10 mouse cellular contexts compared by ENCODE assay signal in genomic region chr4:41671963-41672480, GRCm38 (mm10). TPM values are rescaled to one million over a fixed set of nuclear protein-coding genes. Genes with fewer than 3 reads are reported as not detected.
DNase-seq lines count a peak whose midpoint lies in the region; ATAC-seq lines count a peak whose summit lies in the region.
"Had no signal": no experiment of that assay in that cellular context is flagged by ENCODE, and none has a peak within 500 bp of the region (broad histone marks: within the 10 kb centered on the region; RNA-seq: fewer than 3 reads in every experiment).

No protein-coding gene starts in this region.

- intact Hi-C loops in heart, postnatal 14 days (cut with DNase I): no loop called here

- ATAC-seq in heart, embryonic 13.5 days (ENCODE audit: extremely low read depth, insufficient number of reproducible peaks, low FRiP score, low TSS enrichment): no peak
- peak; percentile 87 for ATAC-seq in forebrain, embryonic 11.5 days (replicated peaks; ENCODE audit: low FRiP score)
- peak; percentile 41 for ATAC-seq in intestine, embryonic 16.5 days
- peak; percentile 21; the same call in 1 of the 2 replicates for ATAC-seq in neural tube, embryonic 15.5 days (ENCODE audit: low FRiP score)

- WGBS in heart, embryonic 13.5 days: 22% methylated on average over 8 of the region's 8 CpGs
- under 1% methylated on average over 8 of the region's 8 CpGs for WGBS in forebrain, embryonic 11.5 days
- WGBS in intestine, embryonic 16.5 days: 22% methylated on average over 8 of the region's 8 CpGs
- 11% methylated on average over 8 of the region's 8 CpGs for WGBS in neural tube, embryonic 15.5 days

- no peak overlapping the region for H3K4me2 ChIP-seq in heart, embryonic 13.5 days
- peak overlapping the region; percentile 37 for H3K4me2 ChIP-seq in forebrain, embryonic 11.5 days (ENCODE audit: low read depth, low read length, severe bottlenecking)
- no peak overlapping the region for H3K4me2 ChIP-seq in intestine, embryonic 16.5 days (ENCODE audit: low read depth, low read length)
- no peak overlapping the region for H3K4me2 ChIP-seq in neural tube, embryonic 15.5 days

- H3K9ac ChIP-seq in heart, embryonic 13.5 days: peak overlapping the region; percentile 44; the same call in 1 of the 2 replicates
- H3K9ac ChIP-seq in forebrain, embryonic 11.5 days (ENCODE audit: low read length): peak overlapping the region; percentile 40
- 0 out of 2 replicates have a peak overlapping the region, but pooled peaks have one; percentile 24 for H3K9ac ChIP-seq in intestine, embryonic 16.5 days (ENCODE audit: low read depth, low read length)
- 0 out of 2 replicates have a peak overlapping the region, but pooled peaks have one; percentile 14 for H3K9ac ChIP-seq in neural tube, embryonic 15.5 days (replicated peaks)

- peaks cover 79% of the 10 kb centered on the region for H3K27me3 ChIP-seq in heart, embryonic 13.5 days (replicated peaks)
- H3K27me3 ChIP-seq in forebrain, embryonic 11.5 days (ENCODE audit: control insufficient read depth, insufficient read depth, low read length): no peaks in the 10 kb centered on the region
- H3K27me3 ChIP-seq in intestine, embryonic 16.5 days (replicated peaks; ENCODE audit: control insufficient read depth, insufficient read depth, low read length): 0 out of 2 replicates have a peak, but pooled peaks cover 9% of the 10 kb centered on the region
- H3K27me3 ChIP-seq in neural tube, embryonic 15.5 days (replicated peaks): no peaks in the 10 kb centered on the region

- H3K4me1 ChIP-seq in heart, embryonic 13.5 days: peaks cover 41% of the 10 kb centered on the region
- H3K4me1 ChIP-seq in forebrain, embryonic 11.5 days (replicated peaks; ENCODE audit: control insufficient read depth, insufficient read depth, low read length): peaks cover 43% of the 10 kb centered on the region
- peaks cover 17% of the 10 kb centered on the region for H3K4me1 ChIP-seq in intestine, embryonic 16.5 days (ENCODE audit: control insufficient read depth, insufficient read depth, low read length)
- peaks cover 47% of the 10 kb centered on the region for H3K4me1 ChIP-seq in neural tube, embryonic 15.5 days

- H3K4me3 ChIP-seq in heart, embryonic 13.5 days: no peak overlapping the region
- H3K4me3 ChIP-seq in forebrain, embryonic 11.5 days (ENCODE audit: low read depth, low read length): no peak overlapping the region
- H3K4me3 ChIP-seq in intestine, embryonic 16.5 days (ENCODE audit: low read length): no peak overlapping the region
- no peak overlapping the region for H3K4me3 ChIP-seq in neural tube, embryonic 15.5 days (replicated peaks)

- H3K27ac ChIP-seq in heart, embryonic 13.5 days (replicated peaks): no peak overlapping the region
- peak overlapping the region; percentile 88 for H3K27ac ChIP-seq in forebrain, embryonic 11.5 days (ENCODE audit: low read depth, low read length)
- H3K27ac ChIP-seq in intestine, embryonic 16.5 days (ENCODE audit: low read length): no peak overlapping the region
- no peak overlapping the region for H3K27ac ChIP-seq in neural tube, embryonic 15.5 days (replicated peaks)

- no peaks in the 10 kb centered on the region for H3K36me3 ChIP-seq in heart, embryonic 13.5 days
- peaks cover 3% of the 10 kb centered on the region; the same call in 1 of the 2 replicates for H3K36me3 ChIP-seq in forebrain, embryonic 11.5 days (ENCODE audit: control insufficient read depth, insufficient read depth, low read length)
- no peaks in the 10 kb centered on the region for H3K36me3 ChIP-seq in intestine, embryonic 16.5 days (ENCODE audit: control insufficient read depth, insufficient read depth, low read length)
- H3K36me3 ChIP-seq in neural tube, embryonic 15.5 days: peaks cover 5% of the 10 kb centered on the region; the same call in 1 of the 2 replicates

- no peaks in the 10 kb centered on the region for H3K9me3 ChIP-seq in heart, embryonic 13.5 days
- no peaks in the 10 kb centered on the region for H3K9me3 ChIP-seq in forebrain, embryonic 11.5 days (ENCODE audit: control insufficient read depth, low read length)
- H3K9me3 ChIP-seq in intestine, embryonic 16.5 days (ENCODE audit: control insufficient read depth, low read length): no peaks in the 10 kb centered on the region
- H3K9me3 ChIP-seq in neural tube, embryonic 15.5 days (replicated peaks): no peaks in the 10 kb centered on the region

- no peak for DNase-seq in heart, postnatal 14 days
- DNase-seq in forebrain, embryonic 11.5 days (ENCODE audit: low spot score): peak; percentile 95
- no peak for DNase-seq in spleen, postnatal 4 days (ENCODE audit: low spot score in 2 of 2)
- DNase-seq in layer of hippocampus, adult 8-10 months (ENCODE audit: low spot score in 2 of 2): no peak
- no peak for DNase-seq in cerebellum, adult 8-10 months
- DNase-seq: gastrocnemius, postnatal 36 days; lung, adult 2 months had no signal

RNA-seq across cellular contexts. Expression of gene Cntfr, which starts 24.9 kb away (rescaled TPM):
- polyA plus RNA-seq in heart, embryonic 13.5 days (2015; fragmentation: Nextera tagmentation; extraction: Ambion mirVana): 2.5 and 3.9 TPM in 2 replicates
- total RNA-seq in heart, postnatal 14 days (2021): 1 to 10 TPM; 2.0 to 5.1 TPM
- 35.2 and 37.1 TPM in 2 replicates for polyA plus RNA-seq in forebrain, embryonic 11.5 days (2014; fragmentation: Nextera tagmentation; extraction: Ambion mirVana)
- polyA plus RNA-seq in intestine, embryonic 16.5 days (2015; fragmentation: Nextera tagmentation; extraction: Ambion mirVana): 5.5 and 5.6 TPM in 2 replicates
- polyA plus RNA-seq in neural tube, embryonic 15.5 days (2015; fragmentation: Nextera tagmentation; extraction: Ambion mirVana): 23.1 and 27.2 TPM in 2 replicates
- 10 to 100 TPM; 84.3 to 93.9 (median 90.2) TPM for total RNA-seq in layer of hippocampus, adult 8-10 months (2022)

RNA-seq across cellular contexts. Expression of gene Il11ra1, which starts 27.8 kb away (rescaled TPM):
- 137 and 146 TPM in 2 replicates for polyA plus RNA-seq in heart, embryonic 13.5 days (2015; fragmentation: Nextera tagmentation; extraction: Ambion mirVana)
- total RNA-seq in heart, postnatal 14 days (2021): 10 to 100 TPM; 56.9 to 61.0 TPM
- 65.0 and 66.9 TPM in 2 replicates for polyA plus RNA-seq in forebrain, embryonic 11.5 days (2014; fragmentation: Nextera tagmentation; extraction: Ambion mirVana)
- polyA plus RNA-seq in intestine, embryonic 16.5 days (2015; fragmentation: Nextera tagmentation; extraction: Ambion mirVana): 113 and 125 TPM in 2 replicates
- polyA plus RNA-seq in neural tube, embryonic 15.5 days (2015; fragmentation: Nextera tagmentation; extraction: Ambion mirVana): 52.6 and 56.6 TPM in 2 replicates
- 10 to 100 TPM; 39.9 to 44.4 (median 41.6) TPM for total RNA-seq in layer of hippocampus, adult 8-10 months (2022)

RNA-seq across cellular contexts. Expression of gene Enho, which starts 31.9 kb away (rescaled TPM):
- polyA plus RNA-seq in heart, embryonic 13.5 days (2015; fragmentation: Nextera tagmentation; extraction: Ambion mirVana): 3.9 and 5.6 TPM in 2 replicates
- total RNA-seq in heart, postnatal 14 days (2021): 1 to 10 TPM; 4.3 to 4.6 TPM
- 28.1 and 34.5 TPM in 2 replicates for polyA plus RNA-seq in forebrain, embryonic 11.5 days (2014; fragmentation: Nextera tagmentation; extraction: Ambion mirVana)
- polyA plus RNA-seq in intestine, embryonic 16.5 days (2015; fragmentation: Nextera tagmentation; extraction: Ambion mirVana): 7.6 and 8.7 TPM in 2 replicates
- polyA plus RNA-seq in neural tube, embryonic 15.5 days (2015; fragmentation: Nextera tagmentation; extraction: Ambion mirVana): 89.8 and 111 TPM in 2 replicates
- total RNA-seq in layer of hippocampus, adult 8-10 months (2022): 10 to 100 TPM; 51.7 to 56.4 (median 54.1) TPM

RNA-seq across cellular contexts. Expression of gene Rpp25l, which starts 41.3 kb away (rescaled TPM):
- polyA plus RNA-seq in heart, embryonic 13.5 days (2015; fragmentation: Nextera tagmentation; extraction: Ambion mirVana): 45.1 and 50.4 TPM in 2 replicates
- 10 to 100 TPM; 28.7 to 30.2 TPM for total RNA-seq in heart, postnatal 14 days (2021)
- polyA plus RNA-seq in forebrain, embryonic 11.5 days (2014; fragmentation: Nextera tagmentation; extraction: Ambion mirVana): 92.0 and 92.5 TPM in 2 replicates
- 57.5 and 64.9 TPM in 2 replicates for polyA plus RNA-seq in intestine, embryonic 16.5 days (2015; fragmentation: Nextera tagmentation; extraction: Ambion mirVana)
- polyA plus RNA-seq in neural tube, embryonic 15.5 days (2015; fragmentation: Nextera tagmentation; extraction: Ambion mirVana): 59.3 and 61.1 TPM in 2 replicates
- total RNA-seq in layer of hippocampus, adult 8-10 months (2022): 10 to 100 TPM; 25.7 to 31.7 (median 30.2) TPM

RNA-seq across cellular contexts. Expression of gene Dctn3, which starts 50.9 kb away (rescaled TPM):
- 128 and 139 TPM in 2 replicates for polyA plus RNA-seq in heart, embryonic 13.5 days (2015; fragmentation: Nextera tagmentation; extraction: Ambion mirVana)
- 10 to 100 TPM; 83.6 to 87.8 TPM for total RNA-seq in heart, postnatal 14 days (2021)
- polyA plus RNA-seq in forebrain, embryonic 11.5 days (2014; fragmentation: Nextera tagmentation; extraction: Ambion mirVana): 135 and 142 TPM in 2 replicates
- polyA plus RNA-seq in intestine, embryonic 16.5 days (2015; fragmentation: Nextera tagmentation; extraction: Ambion mirVana): 136 and 143 TPM in 2 replicates
- polyA plus RNA-seq in neural tube, embryonic 15.5 days (2015; fragmentation: Nextera tagmentation; extraction: Ambion mirVana): 271 and 320 TPM in 2 replicates
- total RNA-seq in layer of hippocampus, adult 8-10 months (2022): 100 to 1,000 TPM; 141 to 156 (median 152) TPM
